Mouse (Mus musculus) liver, embryonic 16.5 days (tissue): ENCODE results near the gene Cyp46a1. TPM values are rescaled to one million over a fixed set of nuclear protein-coding genes. Genes with fewer than 3 reads are reported as not detected.

Source experiments
- ATAC-seq: fragments of 200-750 bp; cut with Nextera tagmentation; 2 replicates; pipeline ENCODE4 v1.8.0; 2017; ENCODE audit warnings: low read depth, mild to moderate bottlenecking, moderate number of reproducible peaks, moderate library complexity
- H3K27ac ChIP-seq: fragments of 300-500 bp; sonication (generic); 2 replicates; pipeline ENCODE4 v1.5.1; 2014; ENCODE audit warnings: mild to moderate bottlenecking, low read length
- H3K27me3 ChIP-seq: fragments of 300-500 bp; sonication (generic); 2 replicates; pipeline ENCODE4 v1.6.1; 2014; ENCODE audit warnings: low read depth, low read length, mixed read lengths; ENCODE audit not compliant: control insufficient read depth, insufficient read depth
- H3K36me3 ChIP-seq: fragments of 300-500 bp; sonication (generic); 2 replicates; pipeline ENCODE4 v1.6.1; 2014; ENCODE audit warnings: mild to moderate bottlenecking; ENCODE audit not compliant: control insufficient read depth, insufficient read depth
- H3K4me1 ChIP-seq: fragments of 300-500 bp; sonication (generic); 2 replicates; pipeline ENCODE4 v1.6.1; 2014; ENCODE audit warnings: low read depth, low read length, mixed read lengths; ENCODE audit not compliant: control insufficient read depth
- H3K4me2 ChIP-seq: fragments of 300-500 bp; sonication (generic); 2 replicates; pipeline ENCODE4 v1.6.1; 2014; ENCODE audit warnings: low read depth, low read length, mixed read lengths
- H3K4me3 ChIP-seq: fragments of 300-500 bp; sonication (generic); 2 replicates; pipeline ENCODE4 v1.5.1; 2014; ENCODE audit warnings: low read depth, mild to moderate bottlenecking, low read length
- H3K9ac ChIP-seq: fragments of 300-500 bp; sonication (generic); 2 replicates; pipeline ENCODE4 v1.6.1; 2014; ENCODE audit warnings: low read depth, low read length
- H3K9me3 ChIP-seq: fragments of 300-500 bp; sonication (generic); replicated peaks from 2 replicates; pipeline ENCODE4 v1.6.1; 2016; ENCODE audit warnings: low read length; ENCODE audit not compliant: control insufficient read depth
- WGBS: fragments of 180-500 bp; shearing (Covaris S2); extraction: QIAGEN DNeasy Blood & Tissue Kit; methylation state at CpG from one replicate; pipeline ENCODE4 v1.1.7; 2014; ENCODE audit not compliant: insufficient replicate concordance; 5-methylcytosine and 5-hydroxymethylcytosine counted together
- polyA plus RNA-seq: library from polyadenylated mRNA; unstranded; fragments of >200 nt; fragmentation: Nextera tagmentation; extraction: Ambion mirVana; gene quantifications from 2 replicates; pipeline ENCODE4 v1.2.1, GENCODE M21; 2015

Cyp46a1 gene
- polyA plus RNA-seq, 1 experiment from 2014 or later: 0.25 TPM

DNA sequence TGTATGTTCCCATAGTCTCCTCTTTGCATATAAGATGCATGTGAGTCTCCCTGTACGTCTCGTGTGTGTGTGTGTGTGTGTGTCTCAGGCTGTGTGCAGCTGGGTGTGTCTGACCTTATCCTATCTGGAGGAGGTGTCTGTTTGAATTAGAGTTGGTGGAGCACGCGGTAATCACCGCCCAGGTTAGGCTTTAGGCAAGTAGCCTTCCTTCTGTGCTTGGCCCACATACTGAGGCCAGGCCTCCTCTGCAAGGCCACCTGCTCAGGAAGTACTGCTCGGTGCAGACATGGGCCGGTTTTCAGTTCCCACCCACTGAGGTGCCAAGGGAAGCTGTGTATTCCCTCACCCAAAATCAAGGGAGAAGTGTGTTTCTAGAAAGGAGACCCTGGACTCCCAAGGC lies 31.7 kb downstream of the Cyp46a1 start:
- no peak for ATAC-seq
- H3K27me3 ChIP-seq: no peaks in the 10 kb centered on the region
- no peaks in the 10 kb centered on the region for H3K4me1 ChIP-seq
- no peak overlapping the region for H3K27ac ChIP-seq
- H3K9ac ChIP-seq: no peak overlapping the region
- no peaks in the 10 kb centered on the region for H3K36me3 ChIP-seq
- 51% methylated on average over 7 of the region's 7 CpGs for WGBS
- H3K9me3 ChIP-seq: no peaks in the 10 kb centered on the region
- no peak overlapping the region for H3K4me3 ChIP-seq
- H3K4me2 ChIP-seq: no peak overlapping the region

DNA sequence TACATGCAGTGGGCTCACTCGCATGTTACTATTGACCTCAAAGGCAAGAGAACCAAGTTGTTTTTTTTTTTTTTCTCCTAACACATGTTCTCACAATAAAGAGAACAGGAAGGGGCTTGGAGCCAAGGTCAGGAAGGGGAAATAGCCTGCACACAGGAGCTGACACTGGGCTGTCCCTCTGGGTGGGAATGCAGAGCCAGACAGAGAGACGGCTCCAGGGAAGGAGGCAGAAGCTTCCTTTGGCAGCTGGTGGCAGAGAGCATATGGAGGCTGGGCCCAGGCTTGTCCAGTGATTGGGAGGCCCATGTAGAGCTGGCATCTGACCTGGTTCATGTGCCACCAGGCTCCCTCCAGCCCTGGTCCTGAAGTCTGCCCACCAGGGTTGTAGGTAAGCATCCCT lies 33.7 kb downstream of the Cyp46a1 start:
- Histone ChIP-seq H3K36me3 (no peaks in the 10 kb centered on the region), H3K27me3 (no peaks in the 10 kb centered on the region), H3K27ac (no peak overlapping the region), H3K9ac (no peak overlapping the region), H3K4me3 (no peak overlapping the region), H3K4me1 (no peaks in the 10 kb centered on the region), H3K9me3 (no peaks in the 10 kb centered on the region), H3K4me2 (no peak overlapping the region)
- ATAC-seq: no peak
- 44% methylated on average over 2 of the region's 2 CpGs for WGBS

GRCm38 (mm10) chr12:108368921-108369320 lies 34.7 kb downstream of the Cyp46a1 start:
- no peak overlapping the region for H3K4me2 ChIP-seq
- H3K27ac ChIP-seq: no peak overlapping the region
- no peaks in the 10 kb centered on the region for H3K4me1 ChIP-seq
- 47% methylated on average over 5 of the region's 5 CpGs for WGBS
- H3K9ac ChIP-seq: no peak overlapping the region
- H3K27me3 ChIP-seq: no peaks in the 10 kb centered on the region
- ATAC-seq: no peak
- H3K4me3 ChIP-seq: no peak overlapping the region
- no peaks in the 10 kb centered on the region for H3K36me3 ChIP-seq
- no peaks in the 10 kb centered on the region for H3K9me3 ChIP-seq

DNA sequence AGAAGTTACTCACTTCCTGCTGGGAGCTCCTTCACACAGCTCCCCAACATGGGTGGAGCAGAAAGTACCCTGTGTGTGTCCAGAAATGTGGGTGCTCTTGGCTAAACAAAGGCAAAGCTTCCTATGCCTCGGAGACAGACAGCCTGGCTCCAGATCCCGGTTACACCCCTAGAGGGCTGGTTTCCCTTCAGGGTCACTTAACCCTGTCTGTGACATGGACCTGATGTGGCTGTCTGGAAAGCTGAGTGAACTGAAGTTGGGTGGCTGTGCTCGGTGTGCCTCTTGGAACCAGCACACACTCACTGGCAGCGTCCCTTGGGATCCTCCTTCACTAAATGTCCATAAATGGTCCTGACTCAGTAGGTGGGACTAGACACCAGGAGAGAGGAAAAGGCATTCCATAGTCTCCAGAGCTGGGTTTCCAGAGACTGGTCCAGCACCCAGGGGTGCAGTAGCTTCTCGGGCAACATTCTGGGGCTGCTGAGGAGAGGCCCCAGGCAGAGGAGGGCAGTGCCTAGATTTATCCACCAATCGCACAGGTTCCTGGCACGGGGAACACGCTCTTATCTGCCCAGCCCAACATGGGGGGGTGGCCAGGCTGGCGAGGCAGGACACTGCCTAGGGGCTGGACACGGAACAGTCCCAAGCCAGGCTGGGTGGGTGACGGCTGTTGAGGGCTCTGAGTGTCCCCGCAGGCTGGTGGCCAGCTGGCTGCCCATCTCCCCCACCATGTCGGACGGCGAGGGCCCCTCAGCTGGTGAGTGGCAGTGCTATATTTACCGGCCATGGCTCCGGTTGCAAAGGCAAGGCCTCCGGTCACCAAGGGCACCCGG lies 36.6 kb downstream of the Cyp46a1 start, which contains the start of gene Eml1:
TSS of gene Eml1 (plus strand) at position 362 of the 833 bp plus-strand sequence.
- Histone ChIP-seq H3K36me3 (no peaks in the 10 kb centered on the region), H3K9ac (no peak within 1 kb of the TSS), H3K4me1 (no peaks in the 10 kb centered on the region), H3K27me3 (no peaks in the 10 kb centered on the region), H3K27ac (no peak within 1 kb of the TSS), H3K4me2 (no peak within 1 kb of the TSS), H3K9me3 (no peaks in the 10 kb centered on the region), H3K4me3 (no peak within 1 kb of the TSS)
- peak; percentile 32; the same call in 1 of the 2 replicates for ATAC-seq
- WGBS: 42% methylated on average over 19 of the region's 19 CpGs

GRCm38 (mm10) chr12:108371429-108371765 lies 37.2 kb downstream of the Cyp46a1 start:
- no peaks in the 10 kb centered on the region for H3K27me3 ChIP-seq
- no peaks in the 10 kb centered on the region for H3K9me3 ChIP-seq
- WGBS: 55% methylated on average over 6 of the region's 6 CpGs
- no peak for ATAC-seq
- no peak overlapping the region for H3K4me2 ChIP-seq
- no peak overlapping the region for H3K27ac ChIP-seq
- H3K9ac ChIP-seq: no peak overlapping the region
- no peaks in the 10 kb centered on the region for H3K36me3 ChIP-seq
- H3K4me1 ChIP-seq: no peaks in the 10 kb centered on the region
- H3K4me3 ChIP-seq: no peak overlapping the region

GRCm38 (mm10) chr12:108372241-108372640 lies 38.1 kb downstream of the Cyp46a1 start:
- 69% methylated on average over 17 of the region's 17 CpGs for WGBS
- Histone ChIP-seq H3K4me3 (no peak overlapping the region), H3K27ac (no peak overlapping the region), H3K4me1 (no peaks in the 10 kb centered on the region), H3K9ac (no peak overlapping the region), H3K4me2 (no peak overlapping the region), H3K27me3 (no peaks in the 10 kb centered on the region), H3K36me3 (no peaks in the 10 kb centered on the region), H3K9me3 (no peaks in the 10 kb centered on the region)
- no peak for ATAC-seq

- Histone ChIP-seq H3K27ac (no peak overlapping the region), H3K36me3 (no peaks in the 10 kb centered on the region), H3K27me3 (no peaks in the 10 kb centered on the region), H3K4me2 (no peak overlapping the region), H3K9me3 (no peaks in the 10 kb centered on the region), H3K4me1 (no peaks in the 10 kb centered on the region), H3K9ac (no peak overlapping the region), H3K4me3 (no peak overlapping the region)
- no peak for ATAC-seq
- 50% methylated on average over 9 of the region's 9 CpGs for WGBS
Observed at GRCm38 (mm10) chr12:108373611-108374010, 39.4 kb downstream of the Cyp46a1 start.

DNA sequence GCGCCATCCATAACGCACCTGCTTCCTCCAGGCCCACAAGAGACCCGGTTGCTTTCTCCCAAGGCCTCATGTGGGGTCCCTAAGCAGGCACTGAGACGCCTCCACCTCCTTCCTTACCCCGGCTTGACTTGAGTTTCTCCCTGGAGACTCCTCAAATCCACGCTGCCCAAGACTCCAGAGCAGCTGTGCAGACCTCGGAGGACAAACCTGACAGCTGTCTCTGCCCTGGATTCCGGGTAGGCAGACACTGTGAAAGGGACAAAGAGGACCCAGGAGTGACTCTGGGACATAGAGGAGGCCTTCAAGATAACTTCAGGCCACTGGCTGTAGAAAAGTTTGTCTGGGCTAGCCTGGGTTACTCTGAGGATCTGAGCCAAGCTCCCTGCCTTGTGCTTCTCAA lies 40.5 kb downstream of the Cyp46a1 start:
- no peak for ATAC-seq
- no peaks in the 10 kb centered on the region for H3K36me3 ChIP-seq
- H3K4me1 ChIP-seq: no peaks in the 10 kb centered on the region
- H3K27me3 ChIP-seq: no peaks in the 10 kb centered on the region
- H3K9ac ChIP-seq: no peak overlapping the region
- WGBS: 61% methylated on average over 8 of the region's 8 CpGs
- no peak overlapping the region for H3K4me3 ChIP-seq
- H3K9me3 ChIP-seq: no peaks in the 10 kb centered on the region
- no peak overlapping the region for H3K27ac ChIP-seq
- no peak overlapping the region for H3K4me2 ChIP-seq

GRCm38 (mm10) chr12:108378379-108379133 lies 44.4 kb downstream of the Cyp46a1 start:
- H3K4me2 ChIP-seq: no peak overlapping the region
- H3K4me1 ChIP-seq: no peaks in the 10 kb centered on the region
- H3K36me3 ChIP-seq: no peaks in the 10 kb centered on the region
- no peaks in the 10 kb centered on the region for H3K9me3 ChIP-seq
- 73% methylated on average over 13 of the region's 13 CpGs for WGBS
- H3K4me3 ChIP-seq: no peak overlapping the region
- H3K27me3 ChIP-seq: no peaks in the 10 kb centered on the region
- no peak for ATAC-seq
- no peak overlapping the region for H3K9ac ChIP-seq
- no peak overlapping the region for H3K27ac ChIP-seq
